Mouse (Mus musculus) intestine, embryonic 14.5 days (tissue): ENCODE data around the gene Rhoh. TPM values are rescaled to one million over a fixed set of nuclear protein-coding genes. Genes with fewer than 3 reads are reported as not detected.

Experiments used
- ATAC-seq: fragments of 200-750 bp; cut with Nextera tagmentation; replicated peaks from 2 replicates; pipeline ENCODE4 v1.8.0; 2017; ENCODE audit warnings: low read depth, moderate number of reproducible peaks, moderate TSS enrichment, moderate library complexity; ENCODE audit not compliant: low FRiP score, low TSS enrichment
- DNase-seq: peaks from one replicate; pipeline ENCODE4 v3.0.0-alpha.2; 2018; ENCODE audit warnings: low spot score
- H3K27ac ChIP-seq: fragments of 300-500 bp; sonication (generic); 2 replicates; pipeline ENCODE4 v1.5.1; 2014; ENCODE audit warnings: low read depth, mild to moderate bottlenecking, control low read depth
- H3K27me3 ChIP-seq: fragments of 300-500 bp; sonication (generic); replicated peaks from 2 replicates; pipeline ENCODE4 v1.6.1; 2014; ENCODE audit warnings: low read length, control low read depth; ENCODE audit not compliant: control insufficient read depth, insufficient read depth
- H3K36me3 ChIP-seq: fragments of 300-500 bp; sonication (generic); 2 replicates; pipeline ENCODE4 v1.6.1; 2014; ENCODE audit warnings: low read length, control low read depth; ENCODE audit not compliant: control insufficient read depth, insufficient read depth
- H3K4me1 ChIP-seq: fragments of 300-500 bp; sonication (generic); replicated peaks from 2 replicates; pipeline ENCODE4 v1.6.1; 2014; ENCODE audit warnings: low read length, control low read depth, mixed read lengths; ENCODE audit not compliant: control insufficient read depth, insufficient read depth
- H3K4me2 ChIP-seq: fragments of 300-500 bp; sonication (generic); 2 replicates; pipeline ENCODE4 v1.6.1; 2014; ENCODE audit warnings: low read length
- H3K4me3 ChIP-seq: fragments of 300-500 bp; sonication (generic); 2 replicates; pipeline ENCODE4 v1.5.1; 2014; ENCODE audit warnings: low read depth, low read length, control low read depth, mixed read lengths
- H3K9ac ChIP-seq: fragments of 300-500 bp; sonication (generic); 2 replicates; pipeline ENCODE4 v1.6.1; 2014; ENCODE audit warnings: mild to moderate bottlenecking, low read length
- H3K9me3 ChIP-seq: fragments of 300-500 bp; sonication (generic); 2 replicates; pipeline ENCODE4 v1.6.1; 2016; ENCODE audit warnings: low read length, control low read depth; ENCODE audit not compliant: control insufficient read depth
- whole genome bisulfite sequencing: fragments of 180-500 bp; shearing (Covaris S2); extraction: QIAGEN DNeasy Blood & Tissue Kit; methylation state at CpG from one replicate; pipeline ENCODE4 v1.1.7; 2014; 5-methylcytosine and 5-hydroxymethylcytosine counted together
- polyA plus RNA-seq: library from polyadenylated mRNA; unstranded; fragments of >200 nt; fragmentation: Nextera tagmentation; extraction: Ambion mirVana; gene quantifications from 2 replicates; pipeline ENCODE4 v1.2.1, GENCODE M21; 2014

Gene Rhoh
- polyA plus RNA-seq, 1 experiment from 2014 or later = 0.77 TPM

DNA sequence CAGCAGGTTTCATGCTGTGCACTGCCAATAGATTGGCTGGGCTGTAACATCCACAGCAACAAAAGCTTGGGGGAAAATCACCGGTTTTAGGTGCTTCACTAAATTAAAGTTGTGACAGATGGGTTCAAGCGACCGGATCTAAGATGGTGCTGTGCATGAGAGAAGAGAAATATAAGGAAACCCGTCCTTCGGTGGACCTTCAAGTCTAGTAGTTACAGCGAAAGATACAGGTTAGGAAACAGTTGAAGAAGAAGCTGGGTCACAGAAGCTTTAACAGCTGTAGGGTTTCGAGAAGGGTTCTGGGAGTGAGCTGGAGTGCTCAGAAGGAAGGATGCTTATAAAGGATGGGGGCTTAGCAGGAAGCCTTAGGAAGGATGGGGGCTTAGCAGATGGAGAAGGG lies 3.5 kb downstream of the Rhoh start:
- DNase-seq = no peak
- Histone ChIP-seq H3K36me3 (no peaks in the 10 kb centered on the region), H3K9ac (no peak overlapping the region), H3K9me3 (no peaks in the 10 kb centered on the region), H3K27me3 (no peaks in the 10 kb centered on the region), H3K4me2 (no peak overlapping the region), H3K4me1 (no peaks in the 10 kb centered on the region), H3K27ac (no peak overlapping the region), H3K4me3 (no peak overlapping the region)
- 94% methylated on average over 7 of the region's 7 CpGs for WGBS
- no peak for ATAC-seq

DNA sequence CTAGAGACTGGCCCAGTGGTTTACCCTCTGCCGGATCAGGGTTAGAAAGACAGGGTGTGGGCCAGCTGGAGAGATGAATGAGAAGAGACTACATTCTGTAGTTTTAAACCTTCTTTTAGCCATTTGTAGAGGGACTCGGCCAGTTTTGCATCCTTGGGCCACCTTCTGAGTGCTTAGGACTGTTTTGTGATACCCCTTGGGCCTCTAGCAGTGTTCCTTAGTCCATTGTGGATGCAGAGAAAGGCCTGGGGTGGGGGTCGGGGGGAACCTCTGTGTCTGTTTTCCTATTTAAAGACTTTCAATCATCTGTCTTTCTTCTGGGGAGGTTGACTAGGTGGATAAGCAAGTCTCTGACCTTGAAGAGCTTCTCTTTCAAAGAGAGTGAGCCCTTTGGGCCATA lies 3.9 kb downstream of the Rhoh start:
- DNase-seq (no peak), ATAC-seq (no peak)
- no peaks in the 10 kb centered on the region for H3K4me1 ChIP-seq
- no peaks in the 10 kb centered on the region for H3K27me3 ChIP-seq
- no peaks in the 10 kb centered on the region for H3K9me3 ChIP-seq
- H3K4me3 ChIP-seq = no peak overlapping the region
- no peak overlapping the region for H3K4me2 ChIP-seq
- no peak overlapping the region for H3K27ac ChIP-seq
- no peaks in the 10 kb centered on the region for H3K36me3 ChIP-seq
- H3K9ac ChIP-seq = no peak overlapping the region
- WGBS = 89% methylated on average over 3 of the region's 3 CpGs

DNA sequence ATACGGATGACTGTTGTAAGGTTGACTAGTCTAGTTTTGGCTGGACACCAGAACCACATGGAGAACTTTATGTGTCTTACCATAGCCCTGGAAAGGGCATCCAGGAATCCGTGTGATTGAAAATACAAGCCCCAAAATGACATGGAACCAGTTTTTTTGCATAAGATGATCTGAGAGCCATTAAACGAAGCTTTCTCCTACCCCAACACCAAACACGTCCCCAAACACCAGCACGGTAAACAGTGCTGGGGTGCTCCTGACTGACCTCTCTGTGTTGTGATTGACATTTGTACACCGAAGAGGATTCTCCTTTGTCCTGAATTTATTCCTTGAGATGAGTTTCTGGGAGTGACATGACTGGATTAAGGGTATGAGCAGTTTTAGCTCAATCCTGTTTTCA lies 5.6 kb downstream of the Rhoh start:
- no peak overlapping the region for H3K4me2 ChIP-seq
- DNase-seq = no peak
- ATAC-seq = no peak
- no peaks in the 10 kb centered on the region for H3K4me1 ChIP-seq
- WGBS = 87% methylated on average over 6 of the region's 6 CpGs
- no peaks in the 10 kb centered on the region for H3K9me3 ChIP-seq
- H3K4me3 ChIP-seq = no peak overlapping the region
- no peaks in the 10 kb centered on the region for H3K36me3 ChIP-seq
- no peak overlapping the region for H3K27ac ChIP-seq
- H3K9ac ChIP-seq = no peak overlapping the region
- H3K27me3 ChIP-seq = no peaks in the 10 kb centered on the region

DNA sequence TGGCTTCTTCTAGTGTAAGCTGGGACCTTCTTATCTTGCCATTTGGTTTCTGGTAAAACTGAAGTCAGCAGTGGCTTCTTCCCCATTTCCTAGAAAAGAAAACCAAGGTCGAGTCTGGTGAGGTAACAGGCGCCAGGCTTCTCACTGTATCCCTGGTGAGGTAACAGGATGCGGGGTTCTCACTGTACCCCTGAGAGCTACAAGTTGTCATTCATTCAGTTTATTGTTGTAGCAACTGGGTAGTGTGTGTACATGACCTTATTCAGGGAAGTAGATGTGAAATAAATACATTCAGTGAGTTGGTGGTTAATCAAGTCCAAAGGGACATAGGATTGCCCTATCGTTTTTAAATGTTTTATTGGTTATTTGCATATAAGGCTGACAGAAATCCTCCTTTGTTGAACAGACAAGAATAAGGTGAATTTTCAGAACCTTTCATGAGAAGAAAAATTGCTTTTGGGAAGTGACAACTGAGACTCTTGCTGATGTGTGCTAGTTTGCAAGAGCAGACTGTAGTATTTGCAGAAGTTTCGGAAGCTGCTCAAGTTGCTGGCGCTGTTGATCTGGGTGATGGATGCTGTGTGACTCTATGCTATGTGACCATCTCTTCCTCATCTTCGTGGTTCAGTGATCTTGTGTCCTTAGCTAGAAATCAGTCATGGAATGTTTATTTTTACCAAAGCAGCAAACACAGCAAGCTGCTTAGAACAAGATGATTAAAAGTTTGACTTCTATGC lies 6.5 kb downstream of the Rhoh start:
- no peak for ATAC-seq
- Histone ChIP-seq H3K4me3 (no peak overlapping the region), H3K27ac (no peak overlapping the region), H3K4me2 (no peak overlapping the region), H3K9ac (no peak overlapping the region), H3K9me3 (no peaks in the 10 kb centered on the region), H3K4me1 (no peaks in the 10 kb centered on the region), H3K36me3 (no peaks in the 10 kb centered on the region), H3K27me3 (no peaks in the 10 kb centered on the region)
- WGBS = 76% methylated on average over 7 of the region's 7 CpGs
- no peak for DNase-seq

DNA sequence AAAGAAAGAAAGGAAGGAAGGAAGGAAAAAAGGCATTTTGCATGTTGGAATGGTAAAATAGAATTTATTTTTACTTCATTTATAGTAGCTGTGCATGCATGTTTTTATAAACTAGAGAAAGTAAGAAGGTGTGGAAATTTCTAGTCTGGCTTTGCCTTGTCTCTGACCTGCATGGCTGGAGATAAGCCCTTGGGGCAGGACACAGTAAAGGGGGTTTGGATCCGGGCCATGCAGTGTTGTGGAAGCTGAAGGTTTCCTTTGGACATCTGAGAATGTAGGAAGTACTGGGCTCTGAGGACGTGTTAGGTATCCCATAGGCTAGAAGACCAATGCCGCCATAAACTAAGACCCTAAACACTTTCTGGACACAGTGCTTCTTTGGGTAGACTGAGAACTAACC lies 7.4 kb downstream of the Rhoh start:
- no peak overlapping the region for H3K27ac ChIP-seq
- no peak overlapping the region for H3K9ac ChIP-seq
- H3K27me3 ChIP-seq = no peaks in the 10 kb centered on the region
- no peak overlapping the region for H3K4me2 ChIP-seq
- 69% methylated on average over 3 of the region's 3 CpGs for WGBS
- H3K4me3 ChIP-seq = no peak overlapping the region
- DNase-seq = no peak
- no peaks in the 10 kb centered on the region for H3K36me3 ChIP-seq
- no peaks in the 10 kb centered on the region for H3K9me3 ChIP-seq
- no peaks in the 10 kb centered on the region for H3K4me1 ChIP-seq
- no peak for ATAC-seq

DNA sequence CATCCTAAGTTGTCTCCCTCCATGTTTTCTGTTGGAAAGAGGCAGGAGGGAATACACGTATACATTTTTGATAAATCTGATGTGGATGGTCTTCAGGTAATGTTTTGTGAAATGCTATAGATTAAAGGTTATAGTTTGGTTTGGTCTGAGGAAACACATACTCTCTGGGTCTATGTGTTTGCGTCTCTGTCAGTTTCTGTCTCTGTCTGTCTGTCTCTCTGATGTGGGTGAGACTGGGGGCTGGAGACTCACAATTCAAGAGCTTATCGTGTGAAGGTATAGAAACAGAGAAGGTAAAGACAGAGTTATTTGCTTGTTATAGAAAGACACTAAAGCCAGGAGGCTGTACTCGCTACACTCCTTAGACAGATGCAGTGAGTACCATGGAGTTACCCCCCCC lies 8.6 kb downstream of the Rhoh start:
- no peak for ATAC-seq
- Histone ChIP-seq H3K4me2 (no peak overlapping the region), H3K36me3 (no peaks in the 10 kb centered on the region), H3K27ac (no peak overlapping the region), H3K4me3 (no peak overlapping the region), H3K4me1 (no peaks in the 10 kb centered on the region), H3K9me3 (no peaks in the 10 kb centered on the region), H3K9ac (no peak overlapping the region), H3K27me3 (no peaks in the 10 kb centered on the region)
- 94% methylated on average over 4 of the region's 4 CpGs for WGBS
- no peak for DNase-seq

DNA sequence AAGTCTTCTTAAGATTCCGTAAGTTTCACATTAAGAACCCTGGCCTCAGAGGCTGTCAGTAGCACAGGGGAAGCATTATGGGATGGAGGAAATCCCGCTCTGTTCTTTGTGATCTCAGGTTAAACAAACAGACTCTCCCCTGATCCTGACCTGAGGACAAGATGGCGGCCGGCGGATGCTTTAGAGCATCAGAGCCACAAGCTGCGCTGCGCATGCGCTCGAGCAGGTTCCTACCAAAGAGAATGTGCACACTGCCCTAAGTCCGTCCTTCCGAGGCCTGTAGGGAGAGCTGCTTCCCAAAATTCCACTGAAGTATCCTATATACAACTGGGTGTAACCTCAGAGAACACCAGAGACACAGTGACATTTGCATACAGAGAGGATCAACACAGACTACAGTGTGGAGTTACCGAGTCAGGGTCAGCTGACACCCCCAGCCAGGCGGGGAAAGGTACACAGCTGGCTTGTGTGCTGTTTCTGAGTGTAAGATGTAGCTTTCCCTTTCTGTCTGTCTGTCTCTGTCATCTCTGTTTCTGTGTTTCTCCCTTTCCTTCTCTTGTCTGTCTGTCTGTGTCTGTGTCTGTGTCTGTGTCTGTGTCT lies 10.4 kb downstream of the Rhoh start:
- Histone ChIP-seq H3K4me1 (no peaks in the 10 kb centered on the region), H3K9me3 (no peaks in the 10 kb centered on the region), H3K27me3 (no peaks in the 10 kb centered on the region), H3K36me3 (no peaks in the 10 kb centered on the region), H3K4me3 (no peak overlapping the region), H3K27ac (no peak overlapping the region), H3K4me2 (no peak overlapping the region), H3K9ac (no peak overlapping the region)
- DNase-seq (no peak), ATAC-seq (no peak)
- 86% methylated on average over 13 of the region's 13 CpGs for WGBS

DNA sequence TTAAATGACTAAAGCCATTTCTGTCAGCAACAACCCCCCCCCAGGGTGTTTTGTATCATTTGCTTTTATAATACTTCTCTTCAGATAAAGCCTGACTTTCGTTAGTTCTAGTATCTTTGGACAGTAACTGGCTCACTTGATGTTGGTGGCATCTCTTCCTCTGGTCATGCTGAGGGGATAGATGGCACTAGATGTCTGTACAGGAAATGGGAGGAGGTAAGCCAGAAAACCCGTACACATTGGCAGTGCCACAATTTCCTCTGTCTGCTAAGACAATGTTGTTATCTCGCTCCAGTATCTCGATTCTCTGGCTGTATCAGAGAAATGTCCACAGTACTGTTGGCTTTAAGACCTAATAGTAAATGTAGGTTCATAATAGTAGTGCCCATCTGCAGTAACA lies 12.2 kb downstream of the Rhoh start:
- H3K27me3 ChIP-seq = no peaks in the 10 kb centered on the region
- H3K4me2 ChIP-seq = no peak overlapping the region
- WGBS = 79% methylated on average over 4 of the region's 4 CpGs
- no peak overlapping the region for H3K4me3 ChIP-seq
- H3K27ac ChIP-seq = no peak overlapping the region
- DNase-seq (no peak), ATAC-seq (no peak)
- no peaks in the 10 kb centered on the region for H3K36me3 ChIP-seq
- no peaks in the 10 kb centered on the region for H3K9me3 ChIP-seq
- no peak overlapping the region for H3K9ac ChIP-seq
- H3K4me1 ChIP-seq = no peaks in the 10 kb centered on the region

DNA sequence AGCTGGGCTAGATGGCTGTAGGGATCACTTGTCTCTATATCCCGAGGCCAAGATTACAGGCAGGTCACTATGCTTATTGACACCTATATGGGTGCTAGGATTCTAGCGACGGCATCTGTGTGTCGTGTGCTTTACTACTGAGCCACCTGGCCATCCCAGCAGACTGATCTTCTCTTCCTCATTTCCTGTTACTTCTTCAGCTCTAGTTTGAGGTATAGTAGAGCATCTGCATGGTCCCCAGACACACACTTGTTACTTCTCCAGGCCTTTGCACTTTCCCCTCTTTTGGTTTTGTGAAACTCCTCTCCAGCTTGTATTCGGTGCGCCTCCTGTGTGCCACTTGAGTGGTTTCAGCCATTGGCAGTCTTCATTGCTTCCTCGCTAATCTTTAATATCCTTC lies 14.3 kb downstream of the Rhoh start:
- no peak overlapping the region for H3K4me2 ChIP-seq

More for the DNA sequence above, 14.3 kb downstream of the Rhoh start:
- Histone ChIP-seq H3K4me3 (no peak overlapping the region), H3K4me1 (no peaks in the 10 kb centered on the region), H3K36me3 (no peaks in the 10 kb centered on the region), H3K9ac (no peak overlapping the region), H3K9me3 (no peaks in the 10 kb centered on the region), H3K27me3 (no peaks in the 10 kb centered on the region), H3K27ac (no peak overlapping the region)
- 92% methylated on average over 7 of the region's 7 CpGs for WGBS
- no peak for DNase-seq
- ATAC-seq = no peak
